Mouse (Mus musculus): ENCODE measurements at regions not wholly inside any gene's neighbourhood (a gene's known extent, or its start where the extent isn't known, plus 50 kb on each side); places are given as distances from the start of the nearest gene placed in this dataset.

DNA sequence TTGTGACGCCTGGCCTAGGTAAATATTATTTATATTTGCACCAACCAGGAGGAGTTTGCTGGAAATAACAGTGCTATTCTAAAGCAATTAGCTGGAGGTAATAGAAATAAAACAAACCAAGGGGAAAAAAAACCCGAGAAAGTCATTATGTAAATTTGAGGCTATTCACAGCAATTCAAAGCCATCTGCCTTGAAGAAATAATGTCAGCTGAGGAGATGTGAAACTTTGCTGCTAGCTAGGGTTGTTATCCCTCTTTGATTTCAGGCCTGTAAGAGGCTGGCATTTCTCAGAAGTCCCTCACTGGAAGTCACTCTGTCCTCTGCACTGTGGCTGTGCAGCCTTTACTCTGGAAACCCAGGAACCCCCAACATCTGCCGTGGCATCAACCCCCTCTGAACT is 67.5 kb upstream of the Map1b start:
- TF ChIP-seq CTCF (IDR thresholded peaks at IDR 0.05; ENCODE audit: low read depth): no peak
- no peak for TF ChIP-seq EP300 (IDR thresholded peaks at IDR 0.05; ENCODE audit: low read depth)

All from liver, postnatal 0 days (tissue).